Mouse (Mus musculus) yolk sac, embryonic 10.5 days (tissue): ENCODE data around the gene Stk25.
"Not testable (repeated sequence)": the region's sequence is repeated elsewhere in the genome, so short reads cannot be mapped to it uniquely, and the experiment has no call there.

Source experiments
- DNase-seq: peaks from one replicate; pipeline ENCODE4 v3.0.0-alpha.2; 2017; ENCODE audit warnings: low spot score

Gene Stk25

GRCm38 (mm10) chr1:93658559-93658958 lies at the start of gene Stk25:
Gene Stk25, minus strand, starts transcription at chr1:93658659.
- DNase-seq, result not testable (repeated sequence)

DNA sequence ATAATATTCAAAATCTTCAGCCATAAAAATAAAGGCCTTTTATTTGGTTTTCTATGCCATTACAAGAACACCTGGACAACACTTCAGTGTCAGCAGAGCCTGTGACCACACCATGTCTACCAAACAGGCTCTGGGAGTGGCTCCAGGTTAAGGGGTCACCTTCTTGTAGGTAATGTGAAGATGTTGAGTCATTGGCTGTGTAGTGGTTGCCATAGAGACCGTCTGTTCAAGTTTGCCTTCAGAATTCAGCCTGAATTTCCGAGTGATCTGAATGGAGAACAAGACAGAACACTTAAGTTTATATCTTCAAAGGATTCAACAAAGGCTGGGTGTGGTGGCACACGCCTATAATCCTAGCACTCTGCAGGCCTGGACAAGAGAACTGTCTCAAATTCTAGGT lies 46.9 kb upstream of the Stk25 start:
- DNase-seq, result no peak

GRCm38 (mm10) chr1:93704341-93704740 lies 45.9 kb upstream of the Stk25 start:
- no peak for DNase-seq

DNA sequence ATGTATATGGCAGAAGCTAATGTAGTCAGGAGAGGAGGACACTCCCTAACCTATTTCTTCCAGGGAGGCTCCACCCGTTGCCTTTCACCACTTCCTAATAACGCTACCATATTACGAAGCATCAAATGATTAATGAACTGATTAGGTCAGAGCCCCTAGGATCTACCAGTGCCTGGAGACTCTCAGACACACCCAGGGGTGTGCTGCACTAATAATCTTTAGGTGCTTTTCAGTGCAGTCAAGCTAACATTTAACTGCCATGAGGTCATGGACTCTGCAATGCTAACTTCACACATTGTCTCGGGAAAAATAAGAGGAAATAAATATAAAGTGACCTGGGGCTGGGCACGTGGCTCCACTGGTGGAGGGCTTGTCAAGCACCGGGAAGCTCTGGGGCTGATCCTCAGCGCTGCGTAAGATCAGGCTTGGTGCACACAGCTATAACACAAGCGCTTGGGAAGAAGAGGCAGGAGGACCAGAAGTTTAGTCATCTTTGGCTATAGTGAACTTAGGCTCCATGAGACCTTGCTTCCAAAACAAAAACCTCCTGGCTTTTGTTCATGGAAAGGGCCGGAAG lies 45.1 kb upstream of the Stk25 start:
- no peak for DNase-seq

- DNase-seq, result no peak
Measured at GRCm38 (mm10) chr1:93702106-93702505, 43.6 kb upstream of the Stk25 start.

DNA sequence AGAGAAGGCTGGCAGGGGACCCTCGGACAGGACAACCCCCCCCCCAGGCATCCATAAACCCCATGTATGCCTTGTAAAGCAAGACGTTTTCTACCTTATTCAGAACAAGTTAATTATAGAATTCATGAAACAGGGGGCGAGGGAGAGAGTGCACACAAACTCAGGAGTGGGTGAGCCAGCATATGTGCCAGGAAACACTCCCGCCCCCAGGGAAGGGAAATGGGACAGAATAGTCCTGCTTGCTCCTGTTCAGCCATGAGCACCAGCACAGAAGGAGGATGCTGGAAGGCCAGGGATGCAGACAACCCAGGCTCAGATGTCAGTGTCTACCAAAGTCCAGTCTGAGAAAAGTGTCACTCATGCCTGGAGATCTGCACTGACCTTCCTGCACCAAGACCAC lies 40.7 kb upstream of the Stk25 start:
- DNase-seq, result no peak

GRCm38 (mm10) chr1:93697317-93697716 lies 38.9 kb upstream of the Stk25 start:
- DNase-seq, result no peak

DNA sequence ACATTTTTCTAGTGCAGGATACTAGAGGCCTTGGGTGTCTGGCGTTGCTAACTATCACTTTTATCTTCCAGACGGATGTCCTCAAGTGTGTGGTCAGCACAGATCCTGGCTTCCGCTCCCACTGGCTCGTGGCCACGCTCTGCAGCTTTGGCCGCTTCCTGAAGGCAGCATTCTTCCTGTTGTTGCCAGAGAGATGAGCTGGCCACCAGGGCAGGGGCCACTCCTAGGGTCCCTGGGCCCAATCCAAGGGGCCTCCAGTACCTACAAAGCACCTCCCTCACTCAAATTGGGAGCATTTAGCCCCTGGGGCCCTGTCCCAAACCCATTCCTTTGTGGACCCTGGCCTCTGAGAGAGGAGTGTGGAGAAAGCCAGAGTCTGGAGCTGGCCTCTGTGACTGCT lies 36.5 kb upstream of the Stk25 start:
- no peak for DNase-seq

- no peak for DNase-seq
Measured at GRCm38 (mm10) chr1:93693943-93694342, 35.5 kb upstream of the Stk25 start.

DNA sequence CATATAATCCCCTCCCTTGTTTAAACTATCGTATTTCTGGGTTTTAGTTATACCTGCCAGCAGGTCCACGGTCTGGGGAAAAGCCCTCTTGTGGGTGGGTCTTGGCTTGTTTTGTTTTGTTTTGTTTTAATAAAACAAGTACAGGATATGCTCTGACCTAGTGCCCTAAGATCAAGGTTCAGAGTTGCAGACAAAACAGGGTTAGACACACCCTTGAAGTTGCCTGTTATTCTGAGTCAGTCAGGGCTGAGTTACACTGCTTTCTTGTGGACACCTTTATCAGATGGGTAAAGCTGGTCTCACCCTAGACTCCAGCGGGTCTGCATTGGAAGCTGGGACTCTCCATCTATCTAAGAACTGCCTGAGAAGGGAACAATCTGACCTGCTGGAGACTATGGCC lies 35.0 kb upstream of the Stk25 start:
- peak; percentile 25 for DNase-seq

GRCm38 (mm10) chr1:93692773-93693172 lies 34.3 kb upstream of the Stk25 start:
- peak; percentile 56 for DNase-seq

GRCm38 (mm10) chr1:93691786-93692357 lies 33.4 kb upstream of the Stk25 start:
- DNase-seq, result no peak

- no peak for DNase-seq
Measured at GRCm38 (mm10) chr1:93691106-93691505, 32.6 kb upstream of the Stk25 start.

- DNase-seq, result no peak
Measured at GRCm38 (mm10) chr1:93689901-93690496, 31.5 kb upstream of the Stk25 start.

- DNase-seq, result no peak
Measured at GRCm38 (mm10) chr1:93688154-93688553, 29.7 kb upstream of the Stk25 start.

GRCm38 (mm10) chr1:93686961-93687320 lies 28.5 kb upstream of the Stk25 start:
- DNase-seq, result no peak

DNA sequence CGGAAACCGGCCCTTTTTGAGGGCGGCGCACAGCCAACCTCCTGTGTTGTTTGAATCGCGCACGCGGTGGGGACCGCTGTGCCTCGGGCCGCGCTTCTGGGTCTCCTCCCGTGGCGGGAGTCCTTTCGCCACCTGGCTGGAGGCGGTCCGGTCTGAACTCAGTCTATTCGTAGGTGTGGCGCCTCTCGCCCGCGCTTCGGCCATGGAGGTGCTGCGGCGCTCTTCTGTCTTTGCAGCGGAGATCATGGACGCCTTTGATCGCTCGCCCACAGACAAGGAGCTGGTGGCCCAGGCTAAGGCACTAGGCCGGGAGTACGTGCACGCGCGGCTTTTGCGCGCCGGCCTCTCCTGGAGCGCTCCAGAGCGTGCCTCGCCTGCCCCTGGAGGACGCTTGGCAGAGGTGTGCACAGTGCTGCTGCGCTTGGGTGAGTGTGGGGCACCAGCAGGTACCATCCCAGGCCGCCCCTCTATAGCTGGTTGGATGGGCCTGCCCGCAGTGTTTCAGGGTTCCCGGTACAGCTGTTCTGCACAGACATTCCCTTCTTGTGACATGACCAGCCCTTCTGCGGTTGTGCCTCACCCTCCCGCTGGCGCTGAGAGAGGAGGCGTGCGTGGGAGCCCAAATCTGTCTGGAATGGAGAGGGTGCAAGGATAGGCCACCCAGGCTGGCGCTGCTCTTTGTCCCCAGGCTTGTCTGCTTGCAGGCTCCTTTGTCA lies 27.9 kb upstream of the Stk25 start:
- DNase-seq, result peak; percentile 54

DNA sequence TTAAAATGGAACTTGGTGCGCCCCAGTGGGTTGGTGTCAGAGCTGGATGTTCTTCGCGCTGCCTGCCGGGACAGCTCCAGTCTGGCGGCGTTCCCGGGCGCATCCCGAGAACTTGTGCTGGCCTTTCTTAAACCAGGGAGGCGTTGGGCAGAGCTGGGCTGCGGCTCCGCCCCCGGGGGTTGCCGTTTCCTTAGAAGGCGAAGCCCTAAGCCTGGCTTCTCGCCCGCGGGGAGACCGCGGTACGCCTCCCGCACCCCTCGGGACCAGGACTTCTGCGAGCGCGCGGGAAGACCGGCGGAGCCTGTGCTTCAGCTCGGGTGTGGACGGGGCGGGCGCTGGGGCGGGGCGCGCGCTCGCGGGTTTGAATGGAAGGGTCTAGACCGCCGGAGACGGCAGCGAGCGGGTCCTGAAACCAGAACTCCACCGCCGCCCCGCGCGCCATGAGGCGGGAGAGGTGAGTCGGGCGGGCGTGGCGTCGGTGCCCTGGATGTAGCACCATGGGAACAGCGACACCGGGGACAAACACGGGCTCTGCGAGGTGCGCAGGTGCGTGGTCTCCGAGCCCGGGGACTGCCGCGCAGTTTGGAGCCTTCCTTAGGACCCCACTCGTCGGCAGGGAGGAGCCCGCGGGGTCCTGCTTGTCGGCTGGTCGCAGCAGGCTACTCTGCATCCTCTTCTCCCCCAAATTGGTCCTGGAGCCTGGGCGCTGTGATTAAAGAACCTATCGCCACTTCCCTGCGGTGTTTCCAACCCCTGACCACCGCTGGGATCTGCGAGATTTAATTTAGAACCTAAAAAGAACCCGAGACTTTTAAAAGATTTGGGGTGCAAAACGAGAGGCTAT lies 27.2 kb upstream of the Stk25 start, which contains the start of gene Bok:
Bok (plus strand) TSS at position 260 of the 844 bp plus-strand sequence.
- DNase-seq, result peak; percentile 66

DNA sequence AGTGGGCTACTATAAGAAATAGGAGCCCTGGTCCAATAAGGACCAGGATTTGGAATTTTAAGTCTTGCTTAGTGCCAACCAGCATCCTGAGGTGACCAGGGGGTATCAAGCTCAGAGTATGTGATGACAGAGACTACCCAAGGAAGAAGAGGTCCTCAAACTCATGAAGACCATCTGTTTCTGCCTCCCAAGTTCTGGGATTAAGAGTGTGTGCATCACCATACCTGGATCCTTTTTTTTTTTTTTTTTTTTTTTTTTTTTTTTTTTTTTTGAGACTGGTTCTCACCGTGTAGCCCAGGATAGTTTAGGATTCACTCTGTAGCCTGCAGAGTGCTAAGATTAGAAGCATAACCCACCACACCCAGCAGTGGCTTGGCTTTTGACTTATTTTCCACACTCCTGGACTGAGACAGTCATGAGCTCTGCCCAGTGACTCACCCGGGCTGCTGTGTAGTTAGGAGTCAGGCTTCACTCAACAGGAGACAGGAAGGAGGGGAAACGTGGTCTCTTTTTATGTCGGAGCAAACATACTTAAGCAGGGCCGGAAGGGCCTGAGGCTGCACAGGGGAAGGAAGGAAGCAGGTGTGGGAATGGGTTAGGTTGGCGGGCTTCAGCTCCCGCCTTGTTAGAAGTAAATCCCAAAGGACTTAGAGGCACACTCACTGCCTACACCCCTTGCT lies 21.6 kb upstream of the Stk25 start:
- DNase-seq, result no peak

- DNase-seq, result no peak
Measured at GRCm38 (mm10) chr1:93678386-93678785, 19.9 kb upstream of the Stk25 start.

DNA sequence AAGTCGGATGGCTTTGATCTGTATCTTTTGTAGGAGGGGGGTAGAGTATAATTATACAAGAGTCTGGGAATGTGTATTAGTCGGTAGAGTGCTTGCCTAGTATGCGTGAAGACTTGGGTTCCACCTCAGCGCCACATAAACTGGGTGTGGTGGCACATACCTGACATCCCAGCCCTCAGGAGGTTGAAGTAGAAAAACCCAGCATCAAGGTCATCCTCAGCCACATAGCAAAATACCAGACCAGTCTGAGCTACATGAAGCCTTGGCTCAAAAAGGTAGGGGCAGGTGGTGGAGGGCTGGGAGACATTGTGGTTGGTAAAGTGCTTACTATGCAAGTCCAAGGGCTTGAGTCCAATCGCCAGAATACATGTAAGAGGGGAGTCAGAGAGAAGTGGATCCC lies 14.2 kb upstream of the Stk25 start:
- no peak for DNase-seq

- DNase-seq, result no peak
Measured at GRCm38 (mm10) chr1:93669941-93670340, 11.5 kb upstream of the Stk25 start.
